Mouse (Mus musculus): ENCODE measurements around the gene Mmp11. TPM values are rescaled to one million over a fixed set of nuclear protein-coding genes. Genes with fewer than 3 reads are reported as not detected.

Mmp11 gene
- polyA plus RNA-seq, 1 experiment from 2014 or later = 2.8 TPM

DNA sequence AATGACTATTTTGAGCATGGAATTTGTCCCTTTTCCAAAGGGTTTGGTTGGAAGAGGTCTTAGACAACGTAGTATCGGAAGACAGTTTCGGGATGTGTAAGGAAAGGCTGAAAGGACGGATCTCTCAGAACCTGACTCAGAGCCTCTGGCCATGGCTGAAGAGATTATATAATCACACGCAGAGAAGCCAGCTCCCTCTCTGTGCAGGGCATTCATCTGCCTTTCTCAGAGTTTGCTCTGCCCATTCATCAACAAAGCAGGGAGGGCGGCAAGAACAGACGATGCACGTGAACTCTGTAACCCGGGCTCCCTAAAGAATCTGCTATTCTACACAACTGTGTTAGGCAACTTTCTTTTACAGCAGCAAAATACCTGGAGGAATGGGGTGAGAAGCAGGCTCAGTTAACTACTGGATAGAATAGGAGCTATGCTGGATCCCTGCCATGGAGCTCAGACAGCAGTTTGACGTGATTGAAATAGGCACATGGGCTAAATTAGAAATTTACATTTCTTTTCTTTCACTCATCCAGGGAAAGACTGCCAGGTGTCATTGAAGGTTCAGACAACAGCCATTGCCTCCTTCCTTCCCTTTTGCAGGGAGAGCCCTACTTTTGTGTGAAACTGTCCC is 62.6 kb downstream of the Mmp11 start:
- Histone ChIP-seq H3K36me3 (replicated peaks; ENCODE audit: insufficient read depth, low read length) (no peaks in the 10 kb centered on the region), H3K27ac (ENCODE audit: low read depth) (no peak overlapping the region), H3K9ac (replicated peaks) (no peak overlapping the region), H3K4me2 (ENCODE audit: low read depth, low read length) (peak overlapping the region; percentile 67), H3K4me3 (ENCODE audit: low read depth, low read length) (no peak overlapping the region), H3K9me3 (ENCODE audit: low read length) (no peaks in the 10 kb centered on the region), H3K4me1 (ENCODE audit: insufficient read depth) (peaks cover 9% of the 10 kb centered on the region; the same call in 1 of the 2 replicates), H3K27me3 (ENCODE audit: insufficient read depth, low read length) (no peaks in the 10 kb centered on the region)
- TF ChIP-seq CTCF (IDR thresholded peaks at IDR 0.05; ENCODE audit: low read depth) = no peak
- TF ChIP-seq EP300 (IDR thresholded peaks at IDR 0.05; ENCODE audit: low read depth) = no peak
- DNase-seq = no peak
- 59% methylated on average over 10 of the region's 10 CpGs for WGBS (ENCODE audit: insufficient replicate concordance)
- no peak for ATAC-seq

Other genes starting within 250 kb of the Mmp11 start
- 8.2 and 9.1 TPM in 2 replicates for gene Cabin1, start 172.2 kb downstream of the Mmp11 start, polyA plus RNA-seq (2015; fragmentation: Nextera tagmentation; extraction: Ambion mirVana)
- 739 and 838 TPM in 2 replicates for gene Ddt, start 163.1 kb downstream of the Mmp11 start, polyA plus RNA-seq (2015; fragmentation: Nextera tagmentation; extraction: Ambion mirVana)
- 0.24 TPM in 1 of 2 replicates, not detected in the other for gene Gm20441, start 155.5 kb downstream of the Mmp11 start, polyA plus RNA-seq (2015; fragmentation: Nextera tagmentation; extraction: Ambion mirVana)
- 32.6 and 39.3 TPM in 2 replicates for gene Gstt3, start 155.1 kb downstream of the Mmp11 start, polyA plus RNA-seq (2015; fragmentation: Nextera tagmentation; extraction: Ambion mirVana)
- 77.5 and 78.5 TPM in 2 replicates for gene Gstt1, start 137.9 kb downstream of the Mmp11 start, polyA plus RNA-seq (2015; fragmentation: Nextera tagmentation; extraction: Ambion mirVana)
- gene Gstt4, start 114.0 kb downstream of the Mmp11 start, polyA plus RNA-seq (2015; fragmentation: Nextera tagmentation; extraction: Ambion mirVana) = not detected in 2 replicates
- gene Gstt2, start 99.1 kb downstream of the Mmp11 start, polyA plus RNA-seq (2015; fragmentation: Nextera tagmentation; extraction: Ambion mirVana) = 148 and 175 TPM in 2 replicates
- gene Mif, start 76.3 kb downstream of the Mmp11 start, polyA plus RNA-seq (2015; fragmentation: Nextera tagmentation; extraction: Ambion mirVana) = 1,043 and 1,160 TPM in 2 replicates
- 0.52 and 0.95 TPM in 2 replicates for gene Derl3, start 43.1 kb downstream of the Mmp11 start, polyA plus RNA-seq (2015; fragmentation: Nextera tagmentation; extraction: Ambion mirVana)
- gene Smarcb1, start 14.9 kb downstream of the Mmp11 start, polyA plus RNA-seq (2015; fragmentation: Nextera tagmentation; extraction: Ambion mirVana) = 35.5 and 36.0 TPM in 2 replicates
- 1,168 and 1,173 TPM in 2 replicates for gene Chchd10, start 3.4 kb downstream of the Mmp11 start, polyA plus RNA-seq (2015; fragmentation: Nextera tagmentation; extraction: Ambion mirVana)
- gene Gm867, start 4.2 kb upstream of the Mmp11 start, polyA plus RNA-seq (2015; fragmentation: Nextera tagmentation; extraction: Ambion mirVana) = 6.9 and 8.6 TPM in 2 replicates
- gene Vpreb3, start 6.6 kb upstream of the Mmp11 start, polyA plus RNA-seq (2015; fragmentation: Nextera tagmentation; extraction: Ambion mirVana) = 61.6 and 65.5 TPM in 2 replicates
- 0.04 and 0.06 TPM in 2 replicates for gene Gm5134, start 18.0 kb upstream of the Mmp11 start, polyA plus RNA-seq (2015; fragmentation: Nextera tagmentation; extraction: Ambion mirVana)
- gene Zfp280b, start 96.2 kb upstream of the Mmp11 start, polyA plus RNA-seq (2015; fragmentation: Nextera tagmentation; extraction: Ambion mirVana) = 7.3 and 8.3 TPM in 2 replicates
- not detected in 2 replicates for gene Slc5a4b, start 174.5 kb upstream of the Mmp11 start, polyA plus RNA-seq (2015; fragmentation: Nextera tagmentation; extraction: Ambion mirVana)
- not detected in 2 replicates for gene Slc5a4a, start 211.0 kb upstream of the Mmp11 start, polyA plus RNA-seq (2015; fragmentation: Nextera tagmentation; extraction: Ambion mirVana)

Measured in liver, postnatal 0 days (tissue).